Mouse (Mus musculus) stomach, postnatal 0 days (tissue): ENCODE data around the gene Ythdc1.

Experiments used
- CTCF ChIP-seq: IDR thresholded peaks from 2 replicates; pipeline ENCODE4 v1.5.1; 2016; ENCODE audit warnings: antibody characterized with exemption, low read depth, mild to moderate bottlenecking, moderate library complexity
- EP300 ChIP-seq: optimal IDR thresholded peaks from 2 replicates; pipeline ENCODE3; 2016; ENCODE audit warnings: antibody characterized with exemption

DNA sequence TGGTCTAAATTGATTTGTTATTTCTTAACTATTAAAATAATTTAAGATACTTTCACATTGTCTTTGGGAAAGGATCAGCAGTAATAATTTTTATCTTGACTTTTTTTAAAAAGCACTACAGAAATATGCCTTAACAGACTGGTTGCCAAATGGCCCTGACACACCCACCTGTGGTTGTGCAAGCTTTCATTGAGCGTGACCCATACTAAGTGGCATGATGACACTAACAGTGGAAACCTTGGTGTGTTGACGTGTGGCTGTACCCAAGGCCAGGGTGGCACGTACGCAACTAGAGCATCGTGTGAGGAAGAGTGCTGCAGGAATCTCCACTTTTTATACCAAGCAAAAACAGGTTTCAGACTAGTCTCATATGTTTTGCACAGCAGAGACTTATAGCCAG is 27.1 kb upstream of the Ythdc1 start:
- TF ChIP-seq CTCF (no peak), EP300 (no peak)
